Mouse (Mus musculus) induced T-regulatory cell, adult 2 months (primary cell): ENCODE measurements around the gene Rrp7a.
"Not testable (repeated sequence)": the region's sequence is repeated elsewhere in the genome, so short reads cannot be mapped to it uniquely, and the experiment has no call there.

ENCODE experiments used
- DNase-seq: peaks from one replicate; pipeline ENCODE4 v3.0.0-alpha.2; 2012; ENCODE audit warnings: low read depth

Rrp7a gene

GRCm38 (mm10) chr15:83156929-83157666 is 34.5 kb upstream of the Rrp7a start:
- peak; percentile 58 for DNase-seq

- DNase-seq, result no peak
Observed at GRCm38 (mm10) chr15:83155672-83156419, 33.2 kb upstream of the Rrp7a start.

GRCm38 (mm10) chr15:83154309-83154708 is 31.7 kb upstream of the Rrp7a start:
- no peak for DNase-seq

DNA sequence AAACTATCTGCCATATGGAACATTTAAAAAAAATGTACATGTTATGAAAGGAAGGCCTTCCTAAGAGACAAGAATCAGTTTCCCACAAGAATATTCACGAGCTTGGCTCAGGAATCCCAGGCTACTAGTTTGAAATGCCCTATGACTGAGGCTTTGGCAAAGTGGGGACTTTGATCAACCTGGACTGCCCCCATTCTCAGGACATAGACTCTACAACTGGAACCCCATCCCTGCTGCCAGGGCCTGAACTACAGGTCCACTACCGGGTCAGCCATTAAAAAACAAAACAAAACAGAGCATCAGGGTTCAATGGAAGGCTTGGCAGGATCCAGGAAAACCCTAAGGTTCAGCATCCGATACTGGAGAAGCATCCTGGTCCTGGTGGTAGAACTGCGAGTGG is 28.1 kb upstream of the Rrp7a start:
- DNase-seq, result no peak

GRCm38 (mm10) chr15:83150073-83150442 is 27.5 kb upstream of the Rrp7a start:
- no peak for DNase-seq

DNA sequence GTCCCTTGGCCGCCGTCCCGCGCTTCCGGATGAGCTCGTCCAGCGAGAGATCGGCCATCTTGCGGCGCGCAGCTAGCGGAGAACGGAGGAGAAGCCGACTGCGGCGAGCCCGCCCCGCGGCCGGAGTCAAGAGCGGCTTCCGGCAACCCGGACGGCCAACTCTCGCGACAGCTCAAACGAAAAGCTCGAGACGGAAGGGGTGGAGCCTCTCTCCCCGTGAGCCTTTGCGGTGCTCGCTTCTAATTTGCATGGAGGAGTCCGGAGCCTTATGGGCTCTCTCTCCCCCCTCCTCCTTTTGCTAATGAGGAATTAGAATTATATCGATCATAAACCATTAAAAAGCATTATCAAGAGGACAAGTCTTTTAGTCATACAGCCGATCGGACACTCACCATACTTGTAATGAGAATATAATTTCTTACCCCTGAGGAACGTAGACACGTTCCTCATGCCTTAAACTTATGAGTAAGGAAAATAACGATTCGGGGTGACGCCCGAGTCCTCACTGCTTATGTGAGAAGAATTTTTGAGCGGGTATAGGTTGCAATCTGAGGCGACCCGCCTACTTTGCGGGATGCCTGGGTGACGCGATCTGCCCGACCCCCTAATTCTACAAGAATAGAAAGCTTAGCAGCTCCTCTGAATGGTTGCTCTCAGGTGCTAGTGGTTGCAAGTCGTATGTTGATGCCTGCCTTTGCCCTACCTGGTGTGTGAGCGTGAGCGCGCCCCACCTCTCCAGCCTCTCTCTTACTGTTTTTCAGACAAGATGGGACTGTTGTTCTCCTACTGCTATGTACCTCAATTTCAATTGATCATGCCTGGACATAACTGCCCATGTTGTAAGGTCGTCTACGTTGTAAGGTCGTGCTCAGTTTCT is 26.8 kb upstream of the Rrp7a start, which contains the start of gene Poldip3:
Gene Poldip3 (minus strand): TSS at position 189 of the 877 bp plus-strand sequence.
- DNase-seq, result peak; percentile 100

DNA sequence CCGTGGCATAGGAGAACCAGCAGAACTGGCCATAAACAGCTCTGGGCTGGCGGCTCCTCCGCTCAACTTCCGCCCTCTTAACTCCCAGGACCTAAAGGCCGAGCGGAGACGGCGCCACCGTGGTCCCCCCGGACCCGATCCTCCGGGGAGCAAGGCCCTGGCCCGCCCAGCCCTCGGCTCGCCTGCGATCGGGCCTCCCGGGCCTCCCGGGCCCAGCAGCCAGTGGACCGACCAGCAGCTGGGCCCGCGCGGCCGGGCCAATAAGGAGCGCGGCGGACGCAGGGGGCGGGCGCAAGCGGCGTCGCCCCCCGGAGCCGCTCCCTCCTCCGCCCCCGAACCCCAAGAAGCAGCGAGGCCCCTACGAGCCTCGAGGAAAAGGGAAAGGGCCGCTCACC is 26.2 kb upstream of the Rrp7a start:
- DNase-seq, result no peak

GRCm38 (mm10) chr15:83148395-83148794 is 25.8 kb upstream of the Rrp7a start:
- no peak for DNase-seq

- no peak for DNase-seq
Observed at GRCm38 (mm10) chr15:83145541-83145940, 22.9 kb upstream of the Rrp7a start.

DNA sequence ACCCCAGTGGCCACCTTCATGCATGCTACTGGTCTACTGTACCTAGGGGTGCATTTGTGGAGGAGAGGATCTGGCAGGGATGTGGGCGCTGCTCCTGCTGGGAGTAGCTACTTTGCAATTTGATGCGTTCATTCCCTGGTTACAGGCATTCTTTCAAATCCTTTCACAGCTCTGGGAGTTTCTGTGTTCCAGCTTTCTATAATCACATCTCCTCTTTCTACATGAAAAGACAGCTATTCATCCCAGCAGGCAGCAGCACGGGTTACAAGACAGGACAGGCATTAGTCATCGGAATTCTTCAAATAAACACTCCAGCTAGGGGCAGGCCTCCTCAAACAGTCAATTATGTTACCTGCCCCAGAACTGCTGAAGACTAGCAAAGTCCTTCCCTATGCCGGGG is 20.3 kb upstream of the Rrp7a start:
- DNase-seq, result no peak

- DNase-seq, result no peak
Observed at GRCm38 (mm10) chr15:83135654-83136053, 13.1 kb upstream of the Rrp7a start.

GRCm38 (mm10) chr15:83134671-83135070 is 12.1 kb upstream of the Rrp7a start:
- no peak for DNase-seq

- DNase-seq, result no peak
Observed at GRCm38 (mm10) chr15:83129530-83130231, 7.1 kb upstream of the Rrp7a start.

DNA sequence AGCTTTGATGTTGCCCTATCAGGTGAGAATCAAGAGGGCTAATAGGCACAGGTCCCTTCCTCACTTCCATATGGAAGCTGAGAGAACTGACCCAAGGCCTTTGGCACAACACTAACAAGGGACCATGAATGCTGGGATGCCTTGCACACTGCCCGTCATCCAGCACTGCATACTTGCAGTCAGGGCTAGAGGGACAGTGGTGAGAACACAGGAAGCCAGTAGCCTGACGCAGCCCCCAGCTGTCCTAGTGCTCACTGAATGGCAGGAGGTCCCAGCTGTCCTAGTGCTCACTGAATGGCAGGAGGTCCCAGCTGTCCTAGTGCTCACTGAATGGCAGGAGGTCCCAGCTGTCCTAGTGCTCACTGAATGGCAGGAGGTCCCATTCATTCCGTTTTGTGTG is 4.4 kb upstream of the Rrp7a start:
- DNase-seq, result not testable (repeated sequence)

GRCm38 (mm10) chr15:83126582-83126981 is 4.0 kb upstream of the Rrp7a start:
- DNase-seq, result no peak

- DNase-seq, result no peak
Observed at GRCm38 (mm10) chr15:83124625-83125024, 2.0 kb upstream of the Rrp7a start.

- DNase-seq, result peak; percentile 84
Observed at GRCm38 (mm10) chr15:83121709-83122565, 664 bp downstream of the Rrp7a start.

DNA sequence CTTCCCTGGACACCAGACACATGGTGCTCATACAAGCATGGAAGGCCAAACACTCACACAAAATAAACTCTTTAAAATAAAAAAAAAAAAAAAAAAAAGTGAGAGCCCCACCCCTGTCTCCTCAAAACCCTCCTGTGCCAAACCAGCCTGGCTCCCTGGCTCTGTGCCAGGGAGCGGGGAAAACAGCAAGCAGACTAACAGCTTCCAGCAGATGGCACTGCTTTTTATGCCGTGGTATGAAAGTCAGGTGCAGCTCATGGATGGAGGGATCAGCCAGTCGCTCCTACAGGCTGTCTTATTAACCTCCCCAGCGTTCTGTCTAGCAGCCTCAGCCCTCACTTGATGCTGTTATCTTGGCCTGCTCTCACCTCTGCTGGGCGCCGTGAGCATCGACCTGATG is 4.2 kb downstream of the Rrp7a start:
- peak; percentile 37 for DNase-seq

DNA sequence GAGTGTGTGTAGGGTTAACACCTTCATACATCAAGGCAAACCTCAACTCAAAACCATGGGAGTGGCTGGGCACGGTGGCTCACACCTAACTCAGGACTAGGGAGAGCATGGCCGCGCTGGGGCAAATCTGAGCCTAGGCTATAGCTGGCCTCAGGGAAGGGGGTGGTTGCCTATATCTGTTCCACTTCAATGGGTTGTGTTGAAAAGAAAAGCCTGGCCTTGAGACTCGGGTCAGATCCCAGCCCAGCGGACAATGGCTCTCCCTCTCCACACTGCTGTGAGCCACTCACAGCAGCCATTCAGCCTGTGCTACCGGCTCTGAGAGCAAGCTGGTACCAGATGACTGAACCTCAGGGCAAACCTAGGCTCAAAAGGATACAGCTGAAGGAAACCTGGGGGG is 7.5 kb downstream of the Rrp7a start:
- no peak for DNase-seq

DNA sequence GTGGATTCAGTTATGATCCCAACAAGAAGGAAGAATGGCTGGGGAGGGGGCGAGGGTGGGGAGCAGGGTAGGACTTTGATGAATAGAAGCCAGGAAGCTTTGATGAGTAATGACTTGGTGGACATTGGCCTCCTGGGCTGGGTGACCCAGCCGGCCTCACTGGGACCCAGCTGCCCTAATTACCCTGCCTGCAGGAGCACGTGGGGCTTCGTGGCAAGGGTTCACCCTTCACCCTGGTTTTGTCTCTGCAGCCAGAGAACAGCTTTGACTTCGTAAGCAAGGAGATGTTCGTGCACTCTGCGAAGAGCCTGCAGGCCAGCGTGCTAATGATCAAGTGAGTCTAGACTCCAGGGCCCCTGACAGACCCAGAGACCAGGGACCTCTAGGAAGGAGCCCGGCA is 8.5 kb downstream of the Rrp7a start:
- DNase-seq, result no peak

GRCm38 (mm10) chr15:83112898-83113297 is 9.7 kb downstream of the Rrp7a start:
- DNase-seq, result peak; percentile 55
